Mouse (Mus musculus): Measurements from ENCODE around the gene Ulk3. TPM values are rescaled to one million over a fixed set of nuclear protein-coding genes. Genes with fewer than 3 reads are reported as not detected.
A peak's percentile ranks its signal among the peaks of the same experiment; 100 is the strongest.

Gene Ulk3
- polyA plus RNA-seq, 1 experiment from 2014 or later, result 8.6 TPM

DNA sequence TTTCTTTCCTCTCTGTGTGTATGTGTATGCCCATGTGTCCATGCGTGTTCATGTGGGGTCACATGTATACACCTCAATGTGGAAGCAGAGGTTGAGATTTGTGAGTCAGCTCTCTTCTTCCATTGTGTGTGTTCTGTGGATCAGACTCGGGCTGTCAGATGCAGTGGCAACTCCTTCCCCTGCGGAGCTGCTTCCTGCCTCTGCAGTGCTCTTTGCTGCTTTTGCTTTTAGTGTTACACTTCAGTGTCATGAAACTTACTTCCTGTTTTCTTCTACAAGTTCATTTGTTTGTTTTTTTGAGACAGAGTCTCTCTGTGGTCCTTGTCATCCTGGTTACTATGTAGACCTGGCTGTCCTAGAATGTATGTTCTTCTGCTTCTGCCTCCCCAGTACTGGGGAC, 4.3 kb upstream of the Ulk3 start:
- no peaks in the 10 kb centered on the region for H3K36me3 ChIP-seq (ENCODE audit: control insufficient read depth, insufficient read depth, low read length)

GRCm38 (mm10) chr9:57590726-57591125, 1.5 kb downstream of the Ulk3 start:
- Histone ChIP-seq H3K4me3 (ENCODE audit: low read depth, low read length) (no peak overlapping the region), H3K27ac (ENCODE audit: low read depth, low read length) (no peak overlapping the region), H3K9me3 (ENCODE audit: control insufficient read depth, low read length) (no peaks in the 10 kb centered on the region), H3K4me2 (replicated peaks; ENCODE audit: low read depth, low read length) (no peak overlapping the region), H3K9ac (ENCODE audit: low read depth, low read length) (no peak overlapping the region), H3K4me1 (replicated peaks; ENCODE audit: control insufficient read depth, insufficient read depth, low read length) (no peaks in the 10 kb centered on the region), H3K36me3 (ENCODE audit: control insufficient read depth, insufficient read depth, low read length) (0 out of 2 replicates have a peak, but pooled peaks cover 2% of the 10 kb centered on the region), H3K27me3 (ENCODE audit: control insufficient read depth, insufficient read depth, low read length) (no peaks in the 10 kb centered on the region)
- WGBS, result 34% methylated on average over 5 of the region's 5 CpGs
- DNase-seq (ENCODE audit: low spot score), result no peak
- no peak for ATAC-seq (ENCODE audit: low FRiP score)

More for the DNA sequence above, 4.3 kb upstream of the Ulk3 start:
- no peak overlapping the region for H3K9ac ChIP-seq (ENCODE audit: low read depth, low read length)
- H3K9me3 ChIP-seq (ENCODE audit: control insufficient read depth, low read length), result no peaks in the 10 kb centered on the region
- no peak overlapping the region for H3K4me2 ChIP-seq (replicated peaks; ENCODE audit: low read depth, low read length)
- no peak overlapping the region for H3K4me3 ChIP-seq (ENCODE audit: low read depth, low read length)
- no peaks in the 10 kb centered on the region for H3K27me3 ChIP-seq (ENCODE audit: control insufficient read depth, insufficient read depth, low read length)
- no peak overlapping the region for H3K27ac ChIP-seq (ENCODE audit: low read depth, low read length)
- no peak for DNase-seq (ENCODE audit: low spot score)
- 85% methylated on average over 3 of the region's 3 CpGs for WGBS
- H3K4me1 ChIP-seq (replicated peaks; ENCODE audit: control insufficient read depth, insufficient read depth, low read length), result no peaks in the 10 kb centered on the region
- no peak for ATAC-seq (ENCODE audit: low FRiP score)

DNA sequence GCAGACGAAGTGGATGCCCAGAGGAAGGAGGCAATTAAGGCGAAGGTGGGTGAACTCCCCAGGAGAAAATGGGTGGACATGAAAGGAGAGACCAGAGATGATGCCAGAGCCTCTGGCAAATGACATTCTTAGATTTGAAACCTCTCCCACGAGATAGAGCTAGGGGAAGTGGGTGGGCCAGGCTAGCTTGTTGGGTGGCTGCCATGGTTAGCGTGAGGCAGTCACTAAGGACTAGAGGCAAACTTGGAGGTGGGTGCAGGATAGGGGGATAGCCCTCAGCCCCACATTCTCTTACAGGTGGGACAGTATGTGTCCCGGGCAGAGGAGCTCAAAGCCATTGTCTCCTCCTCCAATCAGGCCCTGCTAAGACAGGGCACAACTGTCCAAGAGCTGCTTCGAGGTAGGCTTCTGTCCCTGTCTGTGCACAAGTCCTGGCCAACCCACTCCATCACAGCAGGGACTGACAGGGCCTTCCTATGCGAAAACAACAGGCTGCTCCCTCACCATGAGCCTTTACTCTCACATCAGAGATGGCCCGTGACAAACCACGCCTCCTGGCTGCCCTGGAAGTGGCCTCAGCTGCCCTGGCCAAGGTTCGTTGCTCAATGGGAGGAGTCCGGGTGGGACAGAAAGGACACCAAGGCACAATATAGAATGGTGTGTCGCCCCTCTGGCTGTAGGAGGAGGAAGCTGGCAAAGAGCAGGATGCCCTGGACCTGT, 4.4 kb downstream of the Ulk3 start:
- 38% methylated on average over 11 of the region's 12 CpGs for WGBS
- ATAC-seq (ENCODE audit: low FRiP score) (no peak), DNase-seq (ENCODE audit: low spot score) (peak; percentile 30)
- H3K27ac ChIP-seq (ENCODE audit: low read depth, low read length), result no peak overlapping the region
- peaks cover 2% of the 10 kb centered on the region; the same call in 1 of the 2 replicates for H3K4me1 ChIP-seq (replicated peaks; ENCODE audit: control insufficient read depth, insufficient read depth, low read length)
- no peak overlapping the region for H3K9ac ChIP-seq (ENCODE audit: low read depth, low read length)
- H3K4me3 ChIP-seq (ENCODE audit: low read depth, low read length), result no peak overlapping the region
- H3K36me3 ChIP-seq (ENCODE audit: control insufficient read depth, insufficient read depth, low read length), result 0 out of 2 replicates have a peak, but pooled peaks cover 2% of the 10 kb centered on the region
- H3K9me3 ChIP-seq (ENCODE audit: control insufficient read depth, low read length), result no peaks in the 10 kb centered on the region
- no peak overlapping the region for H3K4me2 ChIP-seq (replicated peaks; ENCODE audit: low read depth, low read length)
- no peaks in the 10 kb centered on the region for H3K27me3 ChIP-seq (ENCODE audit: control insufficient read depth, insufficient read depth, low read length)

- ATAC-seq (ENCODE audit: low FRiP score), result no peak
- DNase-seq (ENCODE audit: low spot score), result no peak
- H3K4me1 ChIP-seq (replicated peaks; ENCODE audit: control insufficient read depth, insufficient read depth, low read length), result peaks cover 2% of the 10 kb centered on the region; the same call in 1 of the 2 replicates
- no peaks in the 10 kb centered on the region for H3K9me3 ChIP-seq (ENCODE audit: control insufficient read depth, low read length)
- H3K27ac ChIP-seq (ENCODE audit: low read depth, low read length), result no peak overlapping the region
- WGBS, result 66% methylated on average over 9 of the region's 9 CpGs
- H3K9ac ChIP-seq (ENCODE audit: low read depth, low read length), result no peak overlapping the region
- H3K36me3 ChIP-seq (ENCODE audit: control insufficient read depth, insufficient read depth, low read length), result 0 out of 2 replicates have a peak, but pooled peaks cover 2% of the 10 kb centered on the region
- H3K4me2 ChIP-seq (replicated peaks; ENCODE audit: low read depth, low read length), result no peak overlapping the region
- no peaks in the 10 kb centered on the region for H3K27me3 ChIP-seq (ENCODE audit: control insufficient read depth, insufficient read depth, low read length)
- no peak overlapping the region for H3K4me3 ChIP-seq (ENCODE audit: low read depth, low read length)
Observed at GRCm38 (mm10) chr9:57594174-57594509, 4.9 kb downstream of the Ulk3 start.

GRCm38 (mm10) chr9:57597265-57597664, 8.0 kb downstream of the Ulk3 start:
- WGBS, result 84% methylated on average over 8 of the region's 8 CpGs
- H3K27ac ChIP-seq (ENCODE audit: low read depth, low read length), result no peak overlapping the region
- ATAC-seq (ENCODE audit: low FRiP score) (no peak), DNase-seq (ENCODE audit: low spot score) (no peak)
- no peaks in the 10 kb centered on the region for H3K27me3 ChIP-seq (ENCODE audit: control insufficient read depth, insufficient read depth, low read length)
- no peak overlapping the region for H3K9ac ChIP-seq (ENCODE audit: low read depth, low read length)
- no peak overlapping the region for H3K4me2 ChIP-seq (replicated peaks; ENCODE audit: low read depth, low read length)
- no peaks in the 10 kb centered on the region for H3K9me3 ChIP-seq (ENCODE audit: control insufficient read depth, low read length)
- peaks cover 5% of the 10 kb centered on the region; the same call in 1 of the 2 replicates for H3K4me1 ChIP-seq (replicated peaks; ENCODE audit: control insufficient read depth, insufficient read depth, low read length)
- H3K4me3 ChIP-seq (ENCODE audit: low read depth, low read length), result no peak overlapping the region
- 0 out of 2 replicates have a peak, but pooled peaks cover 2% of the 10 kb centered on the region for H3K36me3 ChIP-seq (ENCODE audit: control insufficient read depth, insufficient read depth, low read length)

DNA sequence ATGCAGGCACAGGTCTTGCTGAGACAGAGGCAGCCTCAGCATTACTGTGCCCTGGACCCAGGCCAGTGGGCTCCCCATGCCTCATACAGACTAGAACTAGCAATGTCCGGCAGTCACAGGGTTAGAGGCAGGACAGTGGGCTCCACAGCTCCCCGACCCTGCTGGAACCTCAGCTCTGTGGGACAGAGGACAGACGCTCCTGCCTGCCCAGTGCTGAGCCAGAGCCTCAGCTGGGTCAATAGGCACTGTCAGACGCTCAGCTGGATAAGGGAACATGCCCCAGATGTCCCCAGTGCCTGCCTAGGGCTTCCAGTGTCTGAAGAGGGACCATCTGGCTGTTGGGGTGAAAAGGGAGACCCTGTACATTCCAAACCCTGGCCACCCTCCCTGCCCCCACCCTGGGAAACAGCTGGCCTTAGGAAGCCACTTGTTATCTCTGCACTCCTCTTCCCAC, 8.7 kb downstream of the Ulk3 start:
- 17% methylated on average over 4 of the region's 4 CpGs for WGBS
- Histone ChIP-seq H3K9ac (ENCODE audit: low read depth, low read length) (no peak overlapping the region), H3K4me1 (replicated peaks; ENCODE audit: control insufficient read depth, insufficient read depth, low read length) (peaks cover 5% of the 10 kb centered on the region; the same call in 1 of the 2 replicates)

GRCm38 (mm10) chr9:57598851-57599563, 9.8 kb downstream of the Ulk3 start:
- ATAC-seq (ENCODE audit: low FRiP score), result peak; percentile 69
- 0 out of 2 replicates have a peak, but pooled peaks cover 2% of the 10 kb centered on the region for H3K36me3 ChIP-seq (ENCODE audit: control insufficient read depth, insufficient read depth, low read length)
- no peaks in the 10 kb centered on the region for H3K27me3 ChIP-seq (ENCODE audit: control insufficient read depth, insufficient read depth, low read length)
- no peaks in the 10 kb centered on the region for H3K9me3 ChIP-seq (ENCODE audit: control insufficient read depth, low read length)
- no peak overlapping the region for H3K4me3 ChIP-seq (ENCODE audit: low read depth, low read length)
- peaks cover 5% of the 10 kb centered on the region; the same call in 1 of the 2 replicates for H3K4me1 ChIP-seq (replicated peaks; ENCODE audit: control insufficient read depth, insufficient read depth, low read length)
- no peak overlapping the region for H3K9ac ChIP-seq (ENCODE audit: low read depth, low read length)
- no peak overlapping the region for H3K4me2 ChIP-seq (replicated peaks; ENCODE audit: low read depth, low read length)
- peak; percentile 44 for DNase-seq (ENCODE audit: low spot score)
- peak overlapping the region; percentile 17 for H3K27ac ChIP-seq (ENCODE audit: low read depth, low read length)
- 39% methylated on average over 8 of the region's 8 CpGs for WGBS

More for the DNA sequence above, 8.7 kb downstream of the Ulk3 start:
- peak; percentile 41 for DNase-seq (ENCODE audit: low spot score)
- Histone ChIP-seq H3K4me3 (ENCODE audit: low read depth, low read length) (no peak overlapping the region), H3K27ac (ENCODE audit: low read depth, low read length) (peak overlapping the region; percentile 56), H3K27me3 (ENCODE audit: control insufficient read depth, insufficient read depth, low read length) (no peaks in the 10 kb centered on the region), H3K4me2 (replicated peaks; ENCODE audit: low read depth, low read length) (no peak overlapping the region), H3K9me3 (ENCODE audit: control insufficient read depth, low read length) (no peaks in the 10 kb centered on the region), H3K36me3 (ENCODE audit: control insufficient read depth, insufficient read depth, low read length) (0 out of 2 replicates have a peak, but pooled peaks cover 2% of the 10 kb centered on the region)
- ATAC-seq (ENCODE audit: low FRiP score), result peak; percentile 61

DNA sequence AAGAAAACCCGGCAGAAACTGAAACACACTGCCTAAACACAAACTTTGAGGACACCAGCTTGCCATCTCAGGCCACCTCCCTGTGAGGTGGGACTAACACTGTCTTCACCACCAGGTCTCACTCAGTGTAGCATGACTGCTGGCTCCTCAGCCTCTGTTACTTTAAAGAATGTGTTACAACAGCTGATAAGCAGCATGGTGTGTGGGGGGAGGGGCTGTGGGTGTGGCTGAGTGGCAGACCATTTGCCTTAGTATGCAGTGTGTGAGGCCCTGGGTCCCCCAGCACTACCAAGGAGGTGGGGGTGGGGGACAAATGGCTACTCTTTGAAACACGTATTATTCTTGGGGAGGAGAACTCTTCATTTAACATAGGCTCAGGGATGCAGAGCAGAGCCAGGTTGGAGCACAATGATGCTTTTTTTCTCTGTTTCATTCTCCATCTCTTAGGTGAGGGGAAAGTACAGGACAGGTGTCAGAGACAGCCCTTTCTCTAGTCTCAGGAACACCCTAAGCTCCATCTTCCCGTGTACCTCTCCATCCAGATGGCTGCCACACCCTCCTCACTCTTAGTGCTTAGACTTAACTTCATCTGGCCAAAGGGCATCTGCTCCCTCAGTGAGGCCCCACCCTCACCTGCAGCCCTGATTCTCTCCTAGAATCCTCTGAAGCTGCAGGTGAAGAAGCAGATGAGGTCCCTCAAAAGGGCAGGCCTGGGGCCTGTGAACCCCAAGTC, 11.5 kb downstream of the Ulk3 start:
- ATAC-seq (ENCODE audit: low FRiP score) (peak; percentile 39; the same call in 1 of the 2 replicates), DNase-seq (ENCODE audit: low spot score) (peak; percentile 59)
- Histone ChIP-seq H3K9me3 (ENCODE audit: control insufficient read depth, low read length) (no peaks in the 10 kb centered on the region), H3K4me1 (replicated peaks; ENCODE audit: control insufficient read depth, insufficient read depth, low read length) (peaks cover 5% of the 10 kb centered on the region; the same call in 1 of the 2 replicates), H3K4me3 (ENCODE audit: low read depth, low read length) (no peak overlapping the region), H3K27me3 (ENCODE audit: control insufficient read depth, insufficient read depth, low read length) (no peaks in the 10 kb centered on the region), H3K36me3 (ENCODE audit: control insufficient read depth, insufficient read depth, low read length) (no peaks in the 10 kb centered on the region), H3K27ac (ENCODE audit: low read depth, low read length) (no peak overlapping the region), H3K4me2 (replicated peaks; ENCODE audit: low read depth, low read length) (no peak overlapping the region), H3K9ac (ENCODE audit: low read depth, low read length) (no peak overlapping the region)
- 12% methylated on average over 3 of the region's 3 CpGs for WGBS
